Mouse (Mus musculus): ENCODE data around the gene Depdc5. TPM values are rescaled to one million over a fixed set of nuclear protein-coding genes. Genes with fewer than 3 reads are reported as not detected.

Depdc5 gene
- polyA plus RNA-seq, 1 experiment from 2014 or later = 29.6 TPM

- peak; percentile 34; the same call in 1 of the 2 replicates for ATAC-seq (ENCODE audit: low read depth)
- 65% methylated on average over 11 of the region's 11 CpGs for WGBS
- H3K4me2 ChIP-seq = no peak overlapping the region
- no peaks in the 10 kb centered on the region for H3K27me3 ChIP-seq
- H3K4me1 ChIP-seq (replicated peaks) = peaks cover 32% of the 10 kb centered on the region
- no peak overlapping the region for H3K4me3 ChIP-seq
- H3K9ac ChIP-seq = no peak overlapping the region
- peak overlapping the region; percentile 70 for H3K27ac ChIP-seq (replicated peaks)
- no peaks in the 10 kb centered on the region for H3K36me3 ChIP-seq
- H3K9me3 ChIP-seq = no peaks in the 10 kb centered on the region
Measured at GRCm38 (mm10) chr5:33005442-33006145, 142.1 kb downstream of the Depdc5 start.

- Histone ChIP-seq H3K27ac (replicated peaks) (peak overlapping the region; percentile 70), H3K4me1 (replicated peaks) (peaks cover 43% of the 10 kb centered on the region), H3K9me3 (no peaks in the 10 kb centered on the region), H3K4me2 (no peak overlapping the region), H3K36me3 (no peaks in the 10 kb centered on the region), H3K4me3 (no peak overlapping the region), H3K27me3 (no peaks in the 10 kb centered on the region), H3K9ac (no peak overlapping the region)
- peak; percentile 68 for ATAC-seq (ENCODE audit: low read depth)
- WGBS = 30% methylated on average over 8 of the region's 8 CpGs
Measured at GRCm38 (mm10) chr5:33006670-33007069, 143.2 kb downstream of the Depdc5 start.

GRCm38 (mm10) chr5:33007371-33007770, 143.9 kb downstream of the Depdc5 start:
- 67% methylated on average over 4 of the region's 4 CpGs for WGBS
- Histone ChIP-seq H3K9me3 (no peaks in the 10 kb centered on the region), H3K4me2 (no peak overlapping the region), H3K4me3 (no peak overlapping the region), H3K36me3 (no peaks in the 10 kb centered on the region), H3K27me3 (no peaks in the 10 kb centered on the region), H3K4me1 (replicated peaks) (peaks cover 48% of the 10 kb centered on the region), H3K27ac (replicated peaks) (no peak overlapping the region), H3K9ac (no peak overlapping the region)
- ATAC-seq (ENCODE audit: low read depth) = no peak

GRCm38 (mm10) chr5:33009301-33009700, 145.8 kb downstream of the Depdc5 start:
- no peak for ATAC-seq (ENCODE audit: low read depth)
- no peaks in the 10 kb centered on the region for H3K27me3 ChIP-seq
- WGBS = 69% methylated on average over 2 of the region's 2 CpGs
- H3K4me1 ChIP-seq (replicated peaks) = peaks cover 48% of the 10 kb centered on the region
- H3K4me3 ChIP-seq = no peak overlapping the region
- H3K4me2 ChIP-seq = no peak overlapping the region
- no peaks in the 10 kb centered on the region for H3K9me3 ChIP-seq
- H3K27ac ChIP-seq (replicated peaks) = peak overlapping the region; percentile 95; the same call in 1 of the 2 replicates
- no peak overlapping the region for H3K9ac ChIP-seq
- H3K36me3 ChIP-seq = no peaks in the 10 kb centered on the region

- H3K4me2 ChIP-seq = no peak overlapping the region; the same call in 1 of the 2 replicates
- ATAC-seq (ENCODE audit: low read depth) = peak; percentile 10; the same call in 1 of the 2 replicates
Measured at GRCm38 (mm10) chr5:33009818-33010812, 146.6 kb downstream of the Depdc5 start.

GRCm38 (mm10) chr5:33011132-33012106, 147.9 kb downstream of the Depdc5 start:
- peak overlapping the region; percentile 95 for H3K27ac ChIP-seq (replicated peaks)
- peaks cover 33% of the 10 kb centered on the region for H3K4me1 ChIP-seq (replicated peaks)
- WGBS = 34% methylated on average over 15 of the region's 15 CpGs
- H3K4me3 ChIP-seq = no peak overlapping the region
- peak; percentile 83 for ATAC-seq (ENCODE audit: low read depth)
- peak overlapping the region; percentile 53; the same call in 1 of the 2 replicates for H3K9ac ChIP-seq
- H3K9me3 ChIP-seq = no peaks in the 10 kb centered on the region
- H3K27me3 ChIP-seq = no peaks in the 10 kb centered on the region
- peak overlapping the region; percentile 36 for H3K4me2 ChIP-seq
- H3K36me3 ChIP-seq = no peaks in the 10 kb centered on the region

More at GRCm38 (mm10) chr5:33009818-33010812, 146.6 kb downstream of the Depdc5 start:
- Histone ChIP-seq H3K27me3 (no peaks in the 10 kb centered on the region), H3K9me3 (no peaks in the 10 kb centered on the region), H3K36me3 (no peaks in the 10 kb centered on the region), H3K27ac (replicated peaks) (peak overlapping the region; percentile 95), H3K4me3 (no peak overlapping the region), H3K4me1 (replicated peaks) (peaks cover 46% of the 10 kb centered on the region), H3K9ac (peak overlapping the region; percentile 53; the same call in 1 of the 2 replicates)
- 67% methylated on average over 14 of the region's 14 CpGs for WGBS

- Histone ChIP-seq H3K4me2 (no peak overlapping the region), H3K36me3 (no peaks in the 10 kb centered on the region), H3K27ac (replicated peaks) (no peak overlapping the region), H3K27me3 (no peaks in the 10 kb centered on the region), H3K9ac (no peak overlapping the region), H3K4me3 (no peak overlapping the region), H3K9me3 (no peaks in the 10 kb centered on the region), H3K4me1 (replicated peaks) (peaks cover 35% of the 10 kb centered on the region)
- 58% methylated on average over 1 of the region's 1 CpGs for WGBS
- no peak for ATAC-seq (ENCODE audit: low read depth)
Measured at GRCm38 (mm10) chr5:33014096-33014495, 150.6 kb downstream of the Depdc5 start.

- Histone ChIP-seq H3K4me2 (no peak overlapping the region), H3K4me1 (replicated peaks) (peaks cover 33% of the 10 kb centered on the region), H3K27me3 (no peaks in the 10 kb centered on the region), H3K36me3 (no peaks in the 10 kb centered on the region), H3K27ac (replicated peaks) (no peak overlapping the region), H3K4me3 (no peak overlapping the region), H3K9ac (no peak overlapping the region), H3K9me3 (no peaks in the 10 kb centered on the region)
- ATAC-seq (ENCODE audit: low read depth) = no peak
- WGBS = 71% methylated on average over 5 of the region's 5 CpGs
Measured at GRCm38 (mm10) chr5:33015579-33015978, 152.1 kb downstream of the Depdc5 start.

GRCm38 (mm10) chr5:33018189-33018560, 154.7 kb downstream of the Depdc5 start:
- 2% methylated on average over 15 of the region's 15 CpGs for WGBS
- peak; percentile 64 for ATAC-seq (ENCODE audit: low read depth)

GRCm38 (mm10) chr5:33018561-33019425, 155.3 kb downstream of the Depdc5 start, which contains the start of gene Ywhah:
Gene Ywhah, plus strand, starts transcription at chr5:33018816.
- H3K9ac ChIP-seq = peak within 1 kb of the TSS; percentile 98
- H3K9me3 ChIP-seq = no peaks in the 10 kb centered on the region
- H3K27me3 ChIP-seq = no peaks in the 10 kb centered on the region
- peak within 1 kb of the TSS; percentile 100 for H3K27ac ChIP-seq (replicated peaks)
- peak within 1 kb of the TSS; percentile 72 for H3K4me3 ChIP-seq
- peaks cover 13% of the 10 kb centered on the region; the same call in 1 of the 2 replicates for H3K36me3 ChIP-seq
- peak; percentile 97 for ATAC-seq (ENCODE audit: low read depth)
- under 1% methylated on average over 117 of the region's 121 CpGs for WGBS
- H3K4me2 ChIP-seq = peak within 1 kb of the TSS; percentile 90
- peaks cover 48% of the 10 kb centered on the region for H3K4me1 ChIP-seq (replicated peaks)

More at GRCm38 (mm10) chr5:33018189-33018560, 154.7 kb downstream of the Depdc5 start:
- H3K4me3 ChIP-seq = peak overlapping the region; percentile 72
- no peaks in the 10 kb centered on the region for H3K27me3 ChIP-seq
- H3K4me2 ChIP-seq = peak overlapping the region; percentile 72
- peak overlapping the region; percentile 86 for H3K9ac ChIP-seq
- peak overlapping the region; percentile 100 for H3K27ac ChIP-seq (replicated peaks)
- peaks cover 42% of the 10 kb centered on the region for H3K4me1 ChIP-seq (replicated peaks)
- H3K9me3 ChIP-seq = no peaks in the 10 kb centered on the region
- H3K36me3 ChIP-seq = 0 out of 2 replicates have a peak, but pooled peaks cover 9% of the 10 kb centered on the region

Data from neural tube, embryonic 13.5 days (tissue).